Mouse (Mus musculus) stomach, postnatal 0 days (tissue): ENCODE measurements around the gene Prss44.

Source experiments
- CTCF ChIP-seq: IDR thresholded peaks from 2 replicates; pipeline ENCODE4 v1.5.1; 2016; ENCODE audit warnings: antibody characterized with exemption, low read depth, mild to moderate bottlenecking, moderate library complexity
- EP300 ChIP-seq: optimal IDR thresholded peaks from 2 replicates; pipeline ENCODE3; 2016; ENCODE audit warnings: antibody characterized with exemption

- no peak for TF ChIP-seq CTCF
- no peak for TF ChIP-seq EP300
Measured at GRCm38 (mm10) chr9:110849162-110849561, 35.4 kb downstream of the Prss44 start.
